Mouse (Mus musculus) intestine, postnatal 0 days (tissue): ENCODE data around the gene Rhd. TPM values are rescaled to one million over a fixed set of nuclear protein-coding genes. Genes with fewer than 3 reads are reported as not detected.

Experiments
- ATAC-seq: fragments of 200-750 bp; cut with Nextera tagmentation; 2 replicates; pipeline ENCODE4 v1.8.0; 2017; ENCODE audit warnings: mild to moderate bottlenecking, moderate TSS enrichment, moderate library complexity
- H3K27ac ChIP-seq: fragments of 300-500 bp; sonication (generic); 2 replicates; pipeline ENCODE4 v1.5.1; 2014; ENCODE audit warnings: mild to moderate bottlenecking, low read depth, low read length, moderate library complexity
- H3K27me3 ChIP-seq: fragments of 300-500 bp; sonication (generic); replicated peaks from 2 replicates; pipeline ENCODE4 v1.6.1; 2014; ENCODE audit warnings: low read length, mixed read lengths; ENCODE audit not compliant: control insufficient read depth, insufficient read depth
- H3K36me3 ChIP-seq: fragments of 300-500 bp; sonication (generic); 2 replicates; pipeline ENCODE4 v1.6.1; 2014; ENCODE audit warnings: mild to moderate bottlenecking, moderate library complexity; ENCODE audit not compliant: control insufficient read depth, insufficient read depth
- H3K4me1 ChIP-seq: fragments of 300-500 bp; sonication (generic); replicated peaks from 2 replicates; pipeline ENCODE4 v1.6.1; 2014; ENCODE audit warnings: antibody characterized with exemption, low read length, mixed read lengths; ENCODE audit not compliant: control insufficient read depth, insufficient read depth
- H3K4me2 ChIP-seq: fragments of 300-500 bp; sonication (generic); replicated peaks from 2 replicates; pipeline ENCODE4 v1.6.1; 2014; ENCODE audit warnings: low read depth, mild to moderate bottlenecking, moderate library complexity
- H3K4me3 ChIP-seq: fragments of 300-500 bp; sonication (generic); 2 replicates; pipeline ENCODE4 v1.5.1; 2014; ENCODE audit warnings: low read depth, low read length
- H3K9ac ChIP-seq: fragments of 300-500 bp; sonication (generic); 2 replicates; pipeline ENCODE4 v1.6.1; 2014; ENCODE audit warnings: mild to moderate bottlenecking, low read depth, low read length
- H3K9me3 ChIP-seq: fragments of 300-500 bp; sonication (generic); 2 replicates; pipeline ENCODE4 v1.6.1; 2016; ENCODE audit warnings: mixed run types; ENCODE audit not compliant: control insufficient read depth
- CTCF ChIP-seq: sonication (generic); IDR thresholded peaks from 2 replicates; pipeline ENCODE4 v1.5.1; 2016; ENCODE audit warnings: low read depth, mild to moderate bottlenecking, control low read depth, antibody characterized with exemption, moderate library complexity
- WGBS: fragments of 180-500 bp; shearing (Covaris S2); extraction: QIAGEN DNeasy Blood & Tissue Kit; methylation state at CpG from one replicate; pipeline ENCODE4 v1.1.7; 2014; 5-methylcytosine and 5-hydroxymethylcytosine counted together
- polyA plus RNA-seq: library from polyadenylated mRNA; unstranded; fragments of >200 nt; fragmentation: Nextera tagmentation; extraction: Ambion mirVana; gene quantifications from 2 replicates; pipeline ENCODE4 v1.2.1, GENCODE M21; 2015

The Rhd gene
- polyA plus RNA-seq, 1 experiment from 2014 or later = 0.10 TPM

DNA sequence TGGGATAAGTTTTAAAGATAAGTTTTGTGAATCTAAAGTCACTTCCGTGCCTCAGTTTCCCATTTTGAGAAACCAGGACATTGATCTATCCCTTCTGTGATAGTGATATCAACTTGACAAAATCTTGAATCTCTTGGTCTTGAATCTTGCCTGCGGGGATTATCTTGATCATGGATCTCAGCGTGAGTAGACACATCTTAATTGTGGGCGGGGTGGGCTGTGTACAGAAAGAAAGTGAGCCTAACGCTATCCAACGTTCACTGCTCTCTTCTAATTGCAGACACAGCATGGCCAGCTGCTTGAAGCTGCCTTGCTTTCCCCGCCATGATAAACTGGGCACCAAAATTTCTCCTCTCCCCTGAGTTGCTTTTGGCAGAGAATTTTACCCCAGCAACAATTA, 1.3 kb upstream of the Rhd start:
- no peak for ATAC-seq
- TF ChIP-seq CTCF = no peak
- Histone ChIP-seq H3K4me3 (no peak overlapping the region), H3K9ac (no peak overlapping the region), H3K4me2 (no peak overlapping the region), H3K9me3 (no peaks in the 10 kb centered on the region), H3K27ac (no peak overlapping the region), H3K36me3 (no peaks in the 10 kb centered on the region), H3K27me3 (0 out of 2 replicates have a peak, but pooled peaks cover 2% of the 10 kb centered on the region), H3K4me1 (no peaks in the 10 kb centered on the region)
- WGBS = 65% methylated on average over 7 of the region's 7 CpGs

DNA sequence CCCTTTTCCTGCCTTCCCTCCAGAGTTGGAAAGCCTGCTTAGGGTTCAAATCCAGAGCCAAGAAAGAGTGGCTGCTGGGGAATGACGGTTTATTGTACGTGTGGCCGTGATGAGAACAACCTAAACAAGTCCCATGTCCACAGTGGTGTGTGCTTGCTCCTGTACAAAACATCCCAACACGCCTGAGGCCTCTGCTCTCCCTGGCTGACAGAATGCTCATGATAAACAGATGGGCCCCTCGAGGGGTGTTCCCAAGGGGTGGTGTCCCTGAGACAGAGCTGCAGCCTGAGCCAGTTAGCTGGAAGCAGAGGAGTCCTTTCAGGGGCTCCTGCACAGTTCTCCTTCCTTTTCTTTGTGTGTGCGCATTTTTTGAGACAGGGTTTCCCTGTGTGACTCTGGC, 1.0 kb downstream of the Rhd start:
- WGBS = 68% methylated on average over 6 of the region's 6 CpGs
- H3K4me3 ChIP-seq = no peak overlapping the region
- ATAC-seq = no peak

DNA sequence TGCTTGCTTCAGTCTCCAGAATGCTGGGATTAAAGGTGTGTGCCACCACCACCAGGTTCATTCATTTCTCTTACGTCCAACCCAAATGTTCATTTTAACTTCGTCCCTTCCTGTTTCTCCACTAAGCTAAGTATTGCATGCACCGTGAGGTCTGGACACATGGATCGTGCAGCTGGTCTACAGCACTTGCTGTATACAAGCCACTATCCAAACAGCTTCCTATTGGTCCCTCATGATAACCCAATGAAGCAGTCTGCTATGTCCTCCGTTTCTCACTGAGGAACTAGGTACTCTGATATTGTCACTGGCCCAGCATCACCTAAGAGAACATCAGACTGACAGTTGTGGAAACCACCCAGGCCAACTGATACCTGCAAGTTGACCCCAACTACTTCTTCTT, 1.5 kb downstream of the Rhd start:
- H3K27ac ChIP-seq = no peak overlapping the region
- 78% methylated on average over 5 of the region's 5 CpGs for WGBS
- no peak overlapping the region for H3K9ac ChIP-seq
- H3K27me3 ChIP-seq = 0 out of 2 replicates have a peak, but pooled peaks cover 10% of the 10 kb centered on the region
- H3K9me3 ChIP-seq = no peaks in the 10 kb centered on the region
- H3K4me1 ChIP-seq = no peaks in the 10 kb centered on the region
- no peak overlapping the region for H3K4me3 ChIP-seq
- TF ChIP-seq CTCF = no peak
- no peak overlapping the region for H3K4me2 ChIP-seq
- no peaks in the 10 kb centered on the region for H3K36me3 ChIP-seq
- ATAC-seq = no peak

More for the DNA sequence above, 1.0 kb downstream of the Rhd start:
- Histone ChIP-seq H3K9ac (no peak overlapping the region), H3K27ac (no peak overlapping the region), H3K36me3 (no peaks in the 10 kb centered on the region), H3K9me3 (no peaks in the 10 kb centered on the region), H3K4me2 (no peak overlapping the region), H3K4me1 (no peaks in the 10 kb centered on the region), H3K27me3 (0 out of 2 replicates have a peak, but pooled peaks cover 8% of the 10 kb centered on the region)
- TF ChIP-seq CTCF = no peak

DNA sequence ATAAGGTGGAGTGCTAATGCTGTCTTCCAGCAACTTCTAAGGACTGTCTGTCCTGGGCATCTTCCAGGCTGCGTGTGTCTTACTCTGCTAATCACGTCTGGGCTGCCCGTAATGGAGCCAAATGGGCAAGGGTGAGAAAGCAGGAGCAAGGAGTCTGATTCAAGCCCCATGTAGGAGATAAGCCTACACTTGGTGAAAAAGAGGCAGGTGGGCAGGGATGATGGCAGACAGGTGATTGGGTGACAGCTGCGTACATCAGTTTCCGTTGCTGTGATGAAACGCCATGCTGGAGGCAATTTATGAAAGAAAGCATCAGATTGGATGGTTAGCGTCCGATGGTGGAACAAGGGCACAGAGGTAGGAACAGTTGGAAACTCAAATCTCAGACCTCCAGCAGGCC, 2.9 kb downstream of the Rhd start:
- H3K4me2 ChIP-seq = no peak overlapping the region
- ATAC-seq = no peak
- 0 out of 2 replicates have a peak, but pooled peaks cover 10% of the 10 kb centered on the region for H3K27me3 ChIP-seq
- H3K9ac ChIP-seq = no peak overlapping the region
- no peak for TF ChIP-seq CTCF
- no peak overlapping the region for H3K27ac ChIP-seq
- H3K36me3 ChIP-seq = no peaks in the 10 kb centered on the region
- no peak overlapping the region for H3K4me3 ChIP-seq
- H3K9me3 ChIP-seq = no peaks in the 10 kb centered on the region
- WGBS = 94% methylated on average over 8 of the region's 8 CpGs
- H3K4me1 ChIP-seq = no peaks in the 10 kb centered on the region

DNA sequence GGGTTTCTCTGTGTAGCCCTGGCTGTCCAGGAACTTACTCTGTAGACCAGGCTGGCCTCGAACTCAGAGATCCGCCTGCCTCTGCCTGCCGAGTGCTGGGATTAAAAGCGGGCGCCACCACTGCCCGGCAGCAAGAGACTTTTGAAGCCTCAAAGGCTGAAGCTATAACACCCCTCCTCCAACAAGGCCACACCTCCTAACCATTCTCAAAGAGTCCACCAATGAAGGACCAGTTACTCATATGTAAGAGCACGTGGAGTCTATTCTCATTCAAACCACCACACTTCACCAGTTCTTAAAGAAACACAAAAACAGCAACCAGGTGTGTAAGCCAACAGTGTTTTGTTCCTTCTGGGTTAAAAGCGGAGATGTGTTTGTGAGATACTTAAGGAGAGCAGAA, 3.3 kb downstream of the Rhd start:
- Histone ChIP-seq H3K36me3 (no peaks in the 10 kb centered on the region), H3K4me2 (no peak overlapping the region), H3K9me3 (no peaks in the 10 kb centered on the region), H3K9ac (no peak overlapping the region), H3K27me3 (0 out of 2 replicates have a peak, but pooled peaks cover 10% of the 10 kb centered on the region), H3K4me3 (no peak overlapping the region), H3K27ac (no peak overlapping the region), H3K4me1 (no peaks in the 10 kb centered on the region)
- TF ChIP-seq CTCF = no peak
- WGBS = 90% methylated on average over 8 of the region's 8 CpGs
- ATAC-seq = no peak

DNA sequence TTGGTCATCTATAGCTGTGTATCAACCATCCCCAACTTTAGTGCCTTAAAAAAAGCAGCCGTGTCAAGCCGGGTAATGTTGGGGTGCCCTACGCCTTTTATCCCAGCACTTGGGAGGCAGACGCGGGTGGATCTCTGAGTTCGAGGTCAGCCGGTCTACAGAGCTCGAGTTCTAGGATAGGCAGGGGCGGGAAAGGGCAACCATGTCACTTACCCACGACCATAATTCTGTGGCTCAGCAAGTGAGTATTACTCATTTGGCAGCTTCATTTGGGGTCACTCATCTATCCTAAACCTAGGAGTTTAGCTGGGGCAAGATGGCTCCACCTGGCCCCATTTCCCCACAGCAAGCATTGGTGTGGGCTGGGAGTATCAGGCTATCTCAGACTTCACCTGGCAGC, 3.7 kb downstream of the Rhd start:
- Histone ChIP-seq H3K27me3 (0 out of 2 replicates have a peak, but pooled peaks cover 10% of the 10 kb centered on the region), H3K4me1 (no peaks in the 10 kb centered on the region), H3K4me3 (no peak overlapping the region), H3K27ac (no peak overlapping the region), H3K9me3 (no peaks in the 10 kb centered on the region), H3K36me3 (no peaks in the 10 kb centered on the region), H3K4me2 (no peak overlapping the region), H3K9ac (no peak overlapping the region)
- no peak for ATAC-seq
- 88% methylated on average over 10 of the region's 10 CpGs for WGBS
- no peak for TF ChIP-seq CTCF

DNA sequence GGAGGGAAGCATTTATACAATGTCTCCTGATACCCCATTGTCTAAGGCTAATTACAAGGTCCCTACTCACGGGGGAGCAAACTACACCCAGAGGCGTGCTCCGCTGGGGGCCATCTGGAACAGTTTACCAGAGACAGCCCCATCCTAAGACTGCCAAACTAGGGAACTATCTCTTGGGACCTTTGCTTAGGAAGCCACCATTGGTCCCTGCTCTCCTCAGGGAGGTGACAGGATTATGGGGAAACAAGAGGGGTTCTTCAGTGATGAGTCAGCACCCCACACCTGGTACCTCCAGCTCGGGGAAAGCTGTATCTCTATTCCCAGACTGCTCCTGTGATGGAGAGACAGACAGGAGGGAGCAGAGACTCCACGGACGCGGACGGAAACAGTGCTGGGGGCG, 4.2 kb downstream of the Rhd start:
- ATAC-seq = no peak
- H3K27me3 ChIP-seq = 0 out of 2 replicates have a peak, but pooled peaks cover 10% of the 10 kb centered on the region
- H3K4me3 ChIP-seq = no peak overlapping the region
- no peak overlapping the region for H3K4me2 ChIP-seq
- no peak for TF ChIP-seq CTCF
- H3K9ac ChIP-seq = no peak overlapping the region
- no peaks in the 10 kb centered on the region for H3K9me3 ChIP-seq
- H3K4me1 ChIP-seq = no peaks in the 10 kb centered on the region
- H3K27ac ChIP-seq = no peak overlapping the region
- WGBS = 37% methylated on average over 9 of the region's 9 CpGs
- no peaks in the 10 kb centered on the region for H3K36me3 ChIP-seq
